Mouse (Mus musculus) T-helper 1 cell (primary cell): Measurements from ENCODE around the gene Szt2.

Experiments used
- in situ Hi-C: fragments of 300-600 bp; cut with MboI, MseI; formaldehyde crosslinking; loops from one replicate; pipeline ENCODE4 v1.15.1; 2025; ENCODE audit warnings: high pct_unique_total_duplicates

Szt2 gene

GRCm38 (mm10) chr4:118358159-118358895 lies 50.7 kb downstream of the Szt2 start:
- in situ Hi-C loops = no loop called here

- in situ Hi-C loops = no loop called here
These were observed 51.6 kb downstream of the Szt2 start for GRCm38 (mm10) chr4:118357504-118357903.

GRCm38 (mm10) chr4:118356738-118357137 lies 52.3 kb downstream of the Szt2 start:
- in situ Hi-C loops = no loop called here

GRCm38 (mm10) chr4:118354289-118354688 lies 54.8 kb downstream of the Szt2 start:
- in situ Hi-C loops = no loop called here

GRCm38 (mm10) chr4:118353689-118354088 lies 55.4 kb downstream of the Szt2 start:
- in situ Hi-C loops = no loop called here

- in situ Hi-C loops = no loop called here
These were observed 57.2 kb downstream of the Szt2 start for GRCm38 (mm10) chr4:118351828-118352227.

GRCm38 (mm10) chr4:118350864-118351263 lies 58.2 kb downstream of the Szt2 start:
- in situ Hi-C loops = no loop called here

GRCm38 (mm10) chr4:118347529-118348309 lies 61.4 kb downstream of the Szt2 start:
- in situ Hi-C loops = no loop called here

- in situ Hi-C loops = no loop called here
These were observed 67.6 kb downstream of the Szt2 start for GRCm38 (mm10) chr4:118341447-118341846.

GRCm38 (mm10) chr4:118336658-118337057 lies 72.4 kb downstream of the Szt2 start:
- in situ Hi-C loops = no loop called here

GRCm38 (mm10) chr4:118335991-118336390 lies 73.1 kb downstream of the Szt2 start:
- in situ Hi-C loops = no loop called here

GRCm38 (mm10) chr4:118331777-118332176 lies 77.3 kb downstream of the Szt2 start:
- in situ Hi-C loops = no loop called here

- in situ Hi-C loops = no loop called here
These were observed 82.6 kb downstream of the Szt2 start for GRCm38 (mm10) chr4:118326476-118326875.

GRCm38 (mm10) chr4:118320636-118321035 lies 88.4 kb downstream of the Szt2 start:
- in situ Hi-C loops = no loop called here

GRCm38 (mm10) chr4:118319706-118320344 lies 89.2 kb downstream of the Szt2 start:
- in situ Hi-C loops = no loop called here

- in situ Hi-C loops = no loop called here
These were observed 92.4 kb downstream of the Szt2 start for GRCm38 (mm10) chr4:118316662-118317061.

GRCm38 (mm10) chr4:118315286-118315685 lies 93.8 kb downstream of the Szt2 start:
- in situ Hi-C loops = no loop called here
